Mouse (Mus musculus): Measurements from ENCODE around the gene Akna.

- TF ChIP-seq PAX5 (IDR thresholded peaks at IDR 0.05; ENCODE audit: low read length) (no peak), ZC3H11A (IDR thresholded peaks at IDR 0.05; ENCODE audit: low read depth, low read length) (no peak), EP300 (IDR thresholded peaks at IDR 0.05; ENCODE audit: low read length) (no peak), CTCF (conservative IDR thresholded peaks at IDR 0.05 in 1 of 2, IDR thresholded peaks at IDR 0.05 in 1 of 2; ENCODE audit: low read depth in 2 of 2, low read length in 2 of 2) (no peak), POLR2A (IDR thresholded peaks at IDR 0.05; ENCODE audit: low read depth, low read length) (peak; percentile 32; the same call in 1 of the 2 replicates)
Measured at GRCm38 (mm10) chr4:63409317-63409907, 6.3 kb upstream of the Akna start.

Data from CH12.LX (cell line).